Mouse (Mus musculus): Measurements from ENCODE around the gene Agpat4.

DNA sequence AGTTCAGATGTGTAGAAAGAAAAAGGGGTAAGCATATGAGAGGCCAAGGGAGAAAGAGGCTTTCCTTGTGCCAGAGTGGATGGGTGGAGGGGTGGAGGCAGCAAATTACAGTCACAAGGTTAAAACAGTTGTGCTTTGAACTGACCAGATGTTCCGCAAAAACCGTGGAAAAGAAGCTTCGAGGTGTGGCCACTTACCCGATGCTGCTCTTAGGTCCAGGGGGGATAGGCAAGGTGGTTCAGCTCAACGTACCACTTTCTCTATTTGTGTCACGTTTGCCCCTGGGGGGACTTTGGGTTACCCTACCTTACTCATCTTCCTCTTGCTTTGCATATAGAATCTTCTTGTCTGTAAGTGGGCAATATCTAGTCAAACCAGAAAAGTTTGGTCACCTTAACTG, 46.0 kb downstream of the Agpat4 start:
- TF ChIP-seq CTCF (IDR thresholded peaks at IDR 0.05; ENCODE audit: insufficient read depth, low read depth, low read length) (no peak), POLR2A (IDR thresholded peaks at IDR 0.05; ENCODE audit: insufficient read depth, low read depth, low read length) (no peak)

Measured in olfactory bulb, adult 2 months (tissue).